Mouse (Mus musculus) spleen, adult 18-20 months (tissue): ENCODE results near the gene H13.

Source experiments
- DNase-seq, 2 experiments: peaks; one replicate each; pipeline ENCODE4 v3.0.0; 2022; ENCODE audit warnings: mixed read lengths in 2 of 2

The H13 gene

GRCm38 (mm10) chr2:152736748-152737147 lies 67.5 kb downstream of the H13 start:
- no peak for DNase-seq

- no peak for DNase-seq
Measured at GRCm38 (mm10) chr2:152737306-152738221, 68.3 kb downstream of the H13 start.

- no peak for DNase-seq
Measured at GRCm38 (mm10) chr2:152738341-152738740, 69.1 kb downstream of the H13 start.

GRCm38 (mm10) chr2:152739031-152739841 lies 70.0 kb downstream of the H13 start:
- no peak for DNase-seq

GRCm38 (mm10) chr2:152739842-152740260 lies 70.6 kb downstream of the H13 start:
- DNase-seq: no peak

DNA sequence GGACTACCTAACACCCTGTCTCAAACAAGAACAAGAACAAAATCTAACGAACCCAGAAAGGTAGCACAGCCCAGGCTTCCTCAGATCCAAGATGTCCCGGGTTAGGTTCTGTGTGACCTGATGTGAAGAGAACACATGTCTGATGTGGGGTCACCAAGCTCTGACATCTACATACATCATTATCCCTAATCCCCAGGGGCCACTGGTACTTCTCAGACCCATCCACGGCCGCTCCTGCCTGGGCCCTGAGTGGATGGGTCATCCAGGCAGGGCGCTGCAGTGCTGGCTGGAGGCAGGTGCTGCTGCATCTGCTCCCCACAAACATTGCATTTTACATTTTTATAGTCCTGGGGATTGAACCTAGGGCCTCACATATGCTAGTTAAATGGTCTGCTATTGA lies 71.2 kb downstream of the H13 start:
- DNase-seq: no peak

- DNase-seq: no peak
Measured at GRCm38 (mm10) chr2:152741153-152742041, 72.1 kb downstream of the H13 start.

DNA sequence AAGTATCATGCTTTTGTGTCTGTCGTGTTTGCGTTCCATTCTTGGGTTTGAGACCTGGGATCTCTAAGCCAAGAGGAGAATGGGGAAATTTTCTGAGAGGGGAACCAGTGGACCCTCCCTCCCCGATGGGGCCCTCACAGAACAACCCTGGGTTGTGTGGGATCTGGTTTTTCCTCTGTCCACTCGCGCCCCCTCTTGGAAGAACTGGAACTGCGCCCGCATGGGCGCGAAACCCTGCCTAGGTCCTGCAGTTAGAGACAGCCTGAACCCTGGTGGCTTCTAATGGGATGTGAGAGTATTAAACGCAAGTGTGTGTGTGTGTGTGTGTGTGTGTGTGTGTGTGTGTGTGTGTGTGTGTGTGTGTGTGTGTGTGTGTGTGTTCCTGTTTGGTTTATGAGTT lies 73.2 kb downstream of the H13 start:
- DNase-seq: peak in 1 of 2 experiments; percentile 32

DNA sequence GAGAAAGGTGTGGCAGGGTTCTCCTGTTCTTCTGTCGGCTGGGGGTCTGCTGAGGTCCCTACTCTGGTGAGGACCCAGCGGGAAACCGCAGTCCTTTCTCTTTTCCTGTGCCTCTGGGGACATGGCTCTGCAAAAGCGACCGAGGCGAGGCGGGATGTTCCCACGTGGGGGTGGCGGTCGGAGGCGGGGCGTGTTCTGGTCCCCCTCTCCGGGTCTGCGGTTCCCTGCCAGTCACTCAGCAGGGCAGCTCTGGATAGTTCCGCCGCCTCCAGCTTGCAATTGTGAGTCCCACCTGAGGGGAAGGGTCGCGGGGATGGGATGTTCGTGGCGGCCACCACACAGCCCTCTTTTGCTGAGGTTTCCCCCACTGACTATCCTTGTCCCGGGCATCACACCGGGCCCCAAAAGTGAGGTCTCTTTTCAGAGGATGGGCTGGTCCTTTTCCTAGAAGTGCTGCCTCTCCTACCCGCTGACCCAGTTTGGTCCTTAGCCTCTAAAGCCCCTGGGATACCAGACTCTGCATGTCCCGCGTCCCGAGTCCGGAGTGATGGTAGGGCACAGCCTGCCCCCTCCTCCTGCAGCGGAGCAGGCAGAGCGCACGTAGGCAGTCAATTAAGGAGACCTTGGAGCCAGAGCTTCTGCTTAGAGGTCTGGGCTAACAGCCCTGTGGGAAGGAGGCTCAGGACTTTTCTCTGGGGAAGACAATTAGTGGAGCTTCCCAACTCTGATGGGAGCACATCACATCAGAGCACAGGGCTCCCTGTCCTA lies 84.9 kb downstream of the H13 start, which contains the start of gene Cox4i2:
Gene Cox4i2, plus strand, starts transcription at position 230 of the 768 bp plus-strand sequence.
- DNase-seq: no peak

DNA sequence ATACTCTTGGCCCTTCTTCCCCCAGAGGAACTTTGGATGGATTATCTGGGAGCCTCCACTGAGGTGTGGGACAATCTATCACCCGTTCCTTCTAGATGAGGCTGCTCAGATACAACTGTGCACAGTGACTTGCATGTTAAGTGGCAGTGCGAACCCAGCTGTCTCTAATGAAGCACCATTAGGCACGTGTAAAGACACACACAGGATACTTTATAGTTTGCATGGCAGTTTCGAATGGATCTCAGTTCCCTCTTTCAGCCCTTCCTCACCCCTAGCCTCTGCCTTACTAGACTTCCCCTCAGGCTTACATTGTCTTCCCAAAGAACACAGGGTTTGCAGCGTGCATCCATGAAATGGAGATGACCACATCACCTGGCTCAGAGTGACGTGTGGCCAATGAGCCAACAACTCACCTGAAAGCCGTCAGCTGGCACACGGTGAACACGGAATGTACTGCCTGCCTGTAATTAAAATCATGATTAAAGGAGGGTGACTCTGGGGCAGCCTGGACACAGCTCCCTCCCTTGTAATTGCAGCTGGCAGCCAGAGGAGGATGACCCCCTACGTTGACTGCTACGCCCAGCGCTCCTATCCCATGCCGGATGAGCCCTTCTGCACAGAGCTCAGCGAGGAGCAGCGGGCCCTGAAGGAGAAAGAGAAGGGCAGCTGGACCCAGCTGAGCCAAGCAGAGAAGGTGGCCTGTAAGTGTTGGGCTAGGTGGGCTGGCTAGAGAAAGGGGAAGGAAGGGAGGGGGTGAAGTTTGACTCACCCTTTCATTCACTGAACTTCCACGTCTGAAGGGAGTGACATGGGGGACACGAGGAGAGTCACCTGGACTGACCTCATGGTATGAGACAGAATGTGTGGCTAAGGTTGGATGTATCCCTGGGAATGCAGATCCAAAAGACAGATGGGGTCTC lies 87.5 kb downstream of the H13 start:
- no peak for DNase-seq

DNA sequence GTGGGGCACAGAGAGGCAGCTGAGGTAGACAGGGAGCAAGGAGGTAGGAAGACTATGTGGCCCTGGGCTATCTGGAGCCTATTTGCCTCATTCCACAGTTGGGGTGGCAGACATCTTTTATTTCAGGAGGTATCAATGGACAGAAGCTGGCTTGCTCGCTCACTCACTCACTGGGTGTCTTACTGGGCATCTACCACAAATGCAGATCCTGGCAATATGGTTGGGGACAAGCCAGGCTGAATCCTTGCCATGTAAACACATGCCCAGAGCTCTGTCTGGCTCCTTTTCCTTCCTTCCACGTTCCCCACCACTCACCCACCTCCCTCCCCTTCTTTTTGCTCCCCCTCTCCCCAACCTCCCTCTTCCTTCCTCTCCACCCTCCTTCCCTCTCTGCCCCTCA lies 88.2 kb downstream of the H13 start:
- DNase-seq: no peak
